Mouse (Mus musculus) embryonic facial prominence, embryonic 14.5 days (tissue): ENCODE measurements at regions not wholly inside any gene's neighbourhood (a gene's known extent, or its start where the extent isn't known, plus 50 kb on each side); places are given as distances from the start of the nearest gene placed in this dataset.
"Not testable (repeated sequence)": the region's sequence is repeated elsewhere in the genome, so short reads cannot be mapped to it uniquely, and the experiment has no call there.

Experiments
- ATAC-seq: fragments of 200-750 bp; cut with Nextera tagmentation; 2 replicates; pipeline ENCODE4 v1.8.0; 2017; ENCODE audit warnings: low read depth, moderate number of reproducible peaks, moderate TSS enrichment
- DNase-seq: peaks from one replicate; pipeline ENCODE4 v3.0.0-alpha.2; 2015; ENCODE audit warnings: low spot score
- H3K27ac ChIP-seq: fragments of 300-500 bp; sonication (generic); replicated peaks from 2 replicates; pipeline ENCODE4 v1.5.1; 2014; ENCODE audit warnings: low read depth, mild to moderate bottlenecking, low read length, moderate library complexity
- H3K27me3 ChIP-seq: fragments of 300-500 bp; sonication (generic); replicated peaks from 2 replicates; pipeline ENCODE4 v1.6.1; 2014; ENCODE audit warnings: low read length; ENCODE audit not compliant: control insufficient read depth, insufficient read depth
- H3K36me3 ChIP-seq: fragments of 300-500 bp; sonication (generic); 2 replicates; pipeline ENCODE4 v1.6.1; 2014; ENCODE audit warnings: low read length, mixed read lengths; ENCODE audit not compliant: control insufficient read depth, insufficient read depth
- H3K4me1 ChIP-seq: fragments of 300-500 bp; sonication (generic); 2 replicates; pipeline ENCODE4 v1.6.1; 2014; ENCODE audit warnings: antibody characterized with exemption, low read length; ENCODE audit not compliant: control insufficient read depth, insufficient read depth
- H3K4me2 ChIP-seq: fragments of 300-500 bp; sonication (generic); 2 replicates; pipeline ENCODE4 v1.6.1; 2014; ENCODE audit warnings: low read depth, mild to moderate bottlenecking, low read length, moderate library complexity, mixed read lengths
- H3K4me3 ChIP-seq: fragments of 300-500 bp; sonication (generic); 2 replicates; pipeline ENCODE4 v1.5.1; 2014; ENCODE audit warnings: low read depth, mild to moderate bottlenecking, low read length
- H3K9ac ChIP-seq: fragments of 300-500 bp; sonication (generic); 2 replicates; pipeline ENCODE4 v1.6.1; 2014; ENCODE audit warnings: low read depth, mild to moderate bottlenecking, low read length, moderate library complexity, mixed read lengths
- H3K9me3 ChIP-seq: fragments of 300-500 bp; sonication (generic); 2 replicates; pipeline ENCODE4 v1.6.1; 2016; ENCODE audit warnings: low read length; ENCODE audit not compliant: control insufficient read depth
- WGBS: fragments of 180-500 bp; shearing (Covaris S2); extraction: QIAGEN DNeasy Blood & Tissue Kit; methylation state at CpG from one replicate; pipeline ENCODE4 v1.1.7; 2014; 5-methylcytosine and 5-hydroxymethylcytosine counted together

- no peaks in the 10 kb centered on the region for H3K4me1 ChIP-seq
- 84% methylated on average over 7 of the region's 7 CpGs for WGBS
- H3K27me3 ChIP-seq, result no peaks in the 10 kb centered on the region
Measured at GRCm38 (mm10) chr4:143055371-143055770, 157.4 kb downstream of the Prdm2 start.

GRCm38 (mm10) chr4:143053029-143053428 lies 159.8 kb downstream of the Prdm2 start:
- ATAC-seq (no peak), DNase-seq (no peak)
- no peak overlapping the region for H3K4me2 ChIP-seq
- H3K4me1 ChIP-seq, result no peaks in the 10 kb centered on the region
- WGBS, result 93% methylated on average over 5 of the region's 5 CpGs
- no peak overlapping the region for H3K27ac ChIP-seq
- no peaks in the 10 kb centered on the region for H3K27me3 ChIP-seq
- no peaks in the 10 kb centered on the region for H3K9me3 ChIP-seq
- no peak overlapping the region for H3K4me3 ChIP-seq
- H3K9ac ChIP-seq, result no peak overlapping the region
- no peaks in the 10 kb centered on the region for H3K36me3 ChIP-seq

More at GRCm38 (mm10) chr4:143055371-143055770, 157.4 kb downstream of the Prdm2 start:
- no peak overlapping the region for H3K9ac ChIP-seq
- no peaks in the 10 kb centered on the region for H3K36me3 ChIP-seq
- H3K4me3 ChIP-seq, result no peak overlapping the region
- H3K4me2 ChIP-seq, result no peak overlapping the region
- H3K27ac ChIP-seq, result no peak overlapping the region
- H3K9me3 ChIP-seq, result no peaks in the 10 kb centered on the region
- DNase-seq (no peak), ATAC-seq (no peak)

DNA sequence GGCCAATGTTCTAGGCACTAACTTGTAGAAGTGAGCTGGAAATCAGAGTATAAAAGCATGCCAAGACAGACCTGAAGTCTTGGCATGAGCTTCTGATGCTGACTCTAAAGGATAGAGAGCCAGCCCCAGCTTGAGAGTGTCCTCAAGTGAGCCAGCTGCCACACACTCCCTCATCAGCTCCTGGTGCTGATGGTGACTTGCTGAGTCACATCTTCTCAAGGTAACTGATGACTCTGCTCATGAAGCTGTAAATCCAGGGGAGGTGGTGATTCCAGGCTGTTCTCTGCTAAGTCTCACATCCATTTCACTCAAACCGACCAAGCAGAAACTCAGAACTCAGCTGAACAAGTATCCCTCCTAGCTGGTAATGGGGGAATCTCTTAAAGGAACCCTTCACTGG lies 161.6 kb downstream of the Prdm2 start:
- WGBS, result 85% methylated on average over 1 of the region's 1 CpGs
- H3K4me3 ChIP-seq, result no peak overlapping the region

GRCm38 (mm10) chr4:143045245-143045644 lies 167.6 kb downstream of the Prdm2 start:
- Histone ChIP-seq H3K9ac (no peak overlapping the region), H3K4me1 (no peaks in the 10 kb centered on the region), H3K4me3 (no peak overlapping the region), H3K9me3 (no peaks in the 10 kb centered on the region), H3K27ac (no peak overlapping the region), H3K4me2 (no peak overlapping the region), H3K27me3 (no peaks in the 10 kb centered on the region), H3K36me3 (no peaks in the 10 kb centered on the region)
- no peak; the same call in 1 of the 2 replicates for ATAC-seq
- 50% methylated on average over 7 of the region's 7 CpGs for WGBS
- no peak for DNase-seq

More for the DNA sequence above, 161.6 kb downstream of the Prdm2 start:
- ATAC-seq, result no peak
- Histone ChIP-seq H3K9me3 (no peaks in the 10 kb centered on the region), H3K27ac (no peak overlapping the region), H3K36me3 (no peaks in the 10 kb centered on the region), H3K27me3 (no peaks in the 10 kb centered on the region), H3K4me1 (no peaks in the 10 kb centered on the region), H3K9ac (no peak overlapping the region), H3K4me2 (no peak overlapping the region)
- no peak for DNase-seq

DNA sequence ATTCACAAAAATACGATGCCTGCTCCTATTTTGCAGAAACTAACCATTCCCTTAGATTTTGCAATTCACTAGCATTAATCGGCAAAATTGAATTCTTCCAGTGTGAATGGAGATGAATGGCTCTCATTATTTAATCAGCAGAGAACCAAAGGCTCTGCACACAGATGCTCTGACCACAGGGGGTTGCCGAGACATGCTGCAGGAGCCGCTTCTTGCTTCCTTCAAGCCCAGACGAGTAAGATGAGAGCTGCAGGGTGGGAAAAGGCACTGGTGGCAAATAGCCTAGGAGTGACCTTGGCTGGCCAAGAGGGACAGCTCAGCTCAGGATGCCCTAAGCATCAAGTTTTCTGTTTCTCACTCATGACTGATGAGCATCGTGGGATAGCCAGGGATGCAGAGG lies 170.0 kb downstream of the Prdm2 start:
- DNase-seq (no peak), ATAC-seq (no peak; the same call in 1 of the 2 replicates)
- Histone ChIP-seq H3K4me2 (no peak overlapping the region), H3K9ac (no peak overlapping the region), H3K4me1 (no peaks in the 10 kb centered on the region), H3K27ac (no peak overlapping the region), H3K4me3 (no peak overlapping the region), H3K36me3 (no peaks in the 10 kb centered on the region), H3K27me3 (no peaks in the 10 kb centered on the region), H3K9me3 (no peaks in the 10 kb centered on the region)
- WGBS, result 34% methylated on average over 6 of the region's 6 CpGs

DNA sequence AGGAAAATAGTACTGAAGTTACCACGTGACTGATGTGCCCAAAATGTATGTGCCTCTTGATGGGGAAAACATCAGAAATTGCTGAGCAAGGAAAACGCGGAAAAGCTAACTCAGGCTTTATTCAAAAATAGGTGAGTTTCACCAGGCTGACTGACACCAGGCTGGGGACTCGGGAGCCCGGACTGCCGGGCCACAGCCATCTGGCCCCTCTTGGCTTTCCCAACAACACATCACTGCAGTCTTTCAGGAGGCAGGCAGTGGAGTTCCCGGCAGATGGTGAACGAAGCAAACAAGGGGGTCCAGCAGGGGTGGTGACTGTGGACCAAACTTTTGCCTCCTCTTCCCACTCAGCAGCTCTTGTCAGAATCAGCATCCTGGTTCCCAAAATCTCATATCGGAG lies 174.2 kb downstream of the Prdm2 start:
- no peaks in the 10 kb centered on the region for H3K36me3 ChIP-seq
- ATAC-seq (no peak), DNase-seq (no peak)
- no peaks in the 10 kb centered on the region for H3K9me3 ChIP-seq
- H3K9ac ChIP-seq, result no peak overlapping the region
- no peak overlapping the region for H3K4me3 ChIP-seq
- H3K4me1 ChIP-seq, result no peaks in the 10 kb centered on the region
- H3K27ac ChIP-seq, result no peak overlapping the region
- WGBS, result 76% methylated on average over 9 of the region's 9 CpGs
- no peaks in the 10 kb centered on the region for H3K27me3 ChIP-seq
- H3K4me2 ChIP-seq, result no peak overlapping the region

- Histone ChIP-seq H3K9ac (no peak overlapping the region), H3K36me3 (no peaks in the 10 kb centered on the region), H3K4me2 (no peak overlapping the region), H3K9me3 (no peaks in the 10 kb centered on the region), H3K4me3 (no peak overlapping the region), H3K27ac (no peak overlapping the region), H3K4me1 (no peaks in the 10 kb centered on the region), H3K27me3 (no peaks in the 10 kb centered on the region)
- DNase-seq (peak; percentile 49), ATAC-seq (peak; percentile 53; the same call in 1 of the 2 replicates)
- 63% methylated on average over 4 of the region's 4 CpGs for WGBS
Measured at GRCm38 (mm10) chr4:143036704-143037103, 176.1 kb downstream of the Prdm2 start.

DNA sequence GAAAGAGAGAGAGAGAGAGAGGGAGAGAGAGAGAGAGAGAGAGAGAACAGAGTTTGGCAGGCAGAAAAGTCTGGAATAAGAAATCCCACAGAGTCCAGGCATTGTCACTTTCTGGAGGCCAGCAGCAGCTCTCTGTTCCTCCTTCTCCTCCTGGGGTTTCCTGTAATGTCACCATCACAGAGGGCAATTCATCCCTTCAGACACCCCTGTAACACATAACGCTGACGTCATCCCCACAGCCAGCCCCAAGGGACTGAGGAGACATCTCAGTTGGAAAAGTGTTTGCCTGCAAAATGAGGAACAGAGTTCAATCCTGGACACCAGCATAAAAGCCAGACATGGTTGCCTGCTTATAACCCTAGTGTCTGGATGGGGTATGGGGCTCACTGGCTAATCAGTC lies 177.7 kb downstream of the Prdm2 start:
- H3K36me3 ChIP-seq, H3K9me3 ChIP-seq, H3K9ac ChIP-seq, H3K27me3 ChIP-seq, H3K4me1 ChIP-seq, H3K27ac ChIP-seq, H3K4me3 ChIP-seq, DNase-seq, ATAC-seq, H3K4me2 ChIP-seq: not testable (repeated sequence)
- WGBS, result 38% methylated on average over 2 of the region's 2 CpGs

DNA sequence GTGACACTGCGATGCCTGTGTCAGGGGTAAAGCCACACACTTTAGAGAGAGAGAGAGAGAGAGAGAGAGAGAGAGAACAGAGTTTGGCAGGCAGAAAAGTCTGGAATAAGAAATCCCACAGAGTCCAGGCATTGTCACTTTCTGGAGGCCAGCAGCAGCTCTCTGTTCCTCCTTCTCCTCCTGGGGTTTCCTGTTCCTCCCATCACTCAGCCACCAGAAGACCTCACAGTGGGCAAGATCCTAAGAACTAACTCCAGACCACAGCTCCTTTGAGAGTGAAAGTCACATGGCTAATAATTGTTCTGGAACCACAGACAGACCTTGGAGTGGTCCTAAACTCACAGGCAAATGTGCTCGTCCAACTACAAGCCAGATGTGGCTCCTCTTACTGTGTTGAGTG lies 178.5 kb downstream of the Prdm2 start:
- WGBS, result 66% methylated on average over 2 of the region's 2 CpGs
- not testable (repeated sequence) for ATAC-seq

More for the DNA sequence above, 178.5 kb downstream of the Prdm2 start:
- DNase-seq, H3K27ac ChIP-seq, H3K4me2 ChIP-seq, H3K27me3 ChIP-seq, H3K4me1 ChIP-seq, H3K36me3 ChIP-seq, H3K9me3 ChIP-seq, H3K4me3 ChIP-seq, H3K9ac ChIP-seq: not testable (repeated sequence)
